Mouse (Mus musculus): ENCODE results near the gene Hivep3.

- TF ChIP-seq CTCF (IDR thresholded peaks at IDR 0.05; ENCODE audit: control insufficient read depth, insufficient read depth, insufficient replicate concordance, low read depth, low read length) (no peak), POLR2A (IDR thresholded peaks at IDR 0.05; ENCODE audit: control insufficient read depth, low read depth, low read length) (no peak)
These were observed 189.8 kb downstream of the Hivep3 start for GRCm38 (mm10) chr4:119923410-119923809.
